Mouse (Mus musculus) midbrain, postnatal 0 days (tissue): ENCODE data around the gene Gmds. TPM values are rescaled to one million over a fixed set of nuclear protein-coding genes. Genes with fewer than 3 reads are reported as not detected.

Experiments
- ATAC-seq: fragments of 200-750 bp; cut with Nextera tagmentation; 2 replicates; pipeline ENCODE4 v1.8.0; 2017; ENCODE audit warnings: moderate number of reproducible peaks, mild to moderate bottlenecking, moderate TSS enrichment, moderate library complexity; ENCODE audit not compliant: low FRiP score
- DNase-seq: peaks from one replicate; pipeline ENCODE4 v3.0.0-alpha.2; 2015; ENCODE audit warnings: low spot score
- H3K27ac ChIP-seq: fragments of 300-500 bp; sonication (generic); 2 replicates; pipeline ENCODE4 v1.5.1; 2014; ENCODE audit warnings: low read depth, mild to moderate bottlenecking, low read length, mixed read lengths
- H3K27me3 ChIP-seq: fragments of 300-500 bp; sonication (generic); 2 replicates; pipeline ENCODE4 v1.6.1; 2014; ENCODE audit warnings: low read length, control low read depth, mixed read lengths; ENCODE audit not compliant: insufficient read depth
- H3K36me3 ChIP-seq: fragments of 300-500 bp; sonication (generic); 2 replicates; pipeline ENCODE4 v1.6.1; 2014; ENCODE audit warnings: low read length, control low read depth, mixed read lengths; ENCODE audit not compliant: insufficient read depth
- H3K4me1 ChIP-seq: fragments of 300-500 bp; sonication (generic); 2 replicates; pipeline ENCODE4 v1.6.1; 2014; ENCODE audit warnings: mild to moderate bottlenecking, control low read depth, antibody characterized with exemption, low read length, mixed read lengths; ENCODE audit not compliant: insufficient read depth
- H3K4me2 ChIP-seq: fragments of 300-500 bp; sonication (generic); 2 replicates; pipeline ENCODE4 v1.6.1; 2014; ENCODE audit warnings: low read depth, mild to moderate bottlenecking, low read length, mixed read lengths; ENCODE audit not compliant: poor library complexity, severe bottlenecking
- H3K4me3 ChIP-seq: fragments of 300-500 bp; sonication (generic); 2 replicates; pipeline ENCODE4 v1.5.1; 2014; ENCODE audit warnings: low read depth, mild to moderate bottlenecking, low read length, moderate library complexity
- H3K9ac ChIP-seq: fragments of 300-500 bp; sonication (generic); replicated peaks from 2 replicates; pipeline ENCODE4 v1.6.1; 2014; ENCODE audit warnings: mild to moderate bottlenecking, low read length, moderate library complexity, mixed read lengths; ENCODE audit not compliant: poor library complexity, severe bottlenecking
- H3K9me3 ChIP-seq: fragments of 300-500 bp; sonication (generic); 2 replicates; pipeline ENCODE4 v1.6.1; 2016; ENCODE audit warnings: low read length, control low read depth
- CTCF ChIP-seq: IDR thresholded peaks from 2 replicates; pipeline ENCODE4 v1.5.1; 2016; ENCODE audit warnings: antibody characterized with exemption, mild to moderate bottlenecking
- WGBS: fragments of 180-500 bp; shearing (Covaris S2); extraction: QIAGEN DNeasy Blood & Tissue Kit; methylation state at CpG from one replicate; pipeline ENCODE4 v1.1.7; 2014; 5-methylcytosine and 5-hydroxymethylcytosine counted together
- polyA plus RNA-seq: library from polyadenylated mRNA; unstranded; fragments of >200 nt; fragmentation: Nextera tagmentation; extraction: Ambion mirVana; gene quantifications from 2 replicates; pipeline ENCODE4 v1.2.1, GENCODE M21; 2015
- total RNA-seq: library from RNA; depleted of rRNA; stranded (reverse); fragments of >200 nt; gene quantifications from 2 replicates; pipeline ENCODE4 v1.2.3, GENCODE M21; 2014

The Gmds gene
- total and polyA plus RNA-seq, 2 experiments from 2014 or later: 8.7 to 28.6 TPM

- Histone ChIP-seq H3K36me3 (no peaks in the 10 kb centered on the region), H3K4me3 (no peak overlapping the region), H3K27ac (no peak overlapping the region), H3K9ac (no peak overlapping the region), H3K4me1 (0 out of 2 replicates have a peak, but pooled peaks cover 3% of the 10 kb centered on the region), H3K4me2 (no peak overlapping the region), H3K27me3 (peaks cover 73% of the 10 kb centered on the region), H3K9me3 (no peaks in the 10 kb centered on the region)
- TF ChIP-seq CTCF: no peak
- ATAC-seq (no peak), DNase-seq (no peak)
- 37% methylated on average over 15 of the region's 15 CpGs for WGBS
These were observed 523.0 kb downstream of the Gmds start for GRCm38 (mm10) chr13:31815383-31816003.

- Histone ChIP-seq H3K4me1 (0 out of 2 replicates have a peak, but pooled peaks cover 3% of the 10 kb centered on the region), H3K27me3 (peaks cover 59% of the 10 kb centered on the region), H3K27ac (no peak overlapping the region), H3K4me2 (no peak overlapping the region), H3K36me3 (no peaks in the 10 kb centered on the region), H3K9ac (no peak overlapping the region), H3K4me3 (peak overlapping the region; percentile 8; the same call in 1 of the 2 replicates), H3K9me3 (no peaks in the 10 kb centered on the region)
- WGBS: 80% methylated on average over 2 of the region's 2 CpGs
- no peak for DNase-seq
- TF ChIP-seq CTCF: no peak
- ATAC-seq: no peak
These were observed 525.8 kb downstream of the Gmds start for GRCm38 (mm10) chr13:31812701-31813100.

GRCm38 (mm10) chr13:31811542-31812021 is 527.0 kb downstream of the Gmds start:
- H3K9me3 ChIP-seq: no peaks in the 10 kb centered on the region
- WGBS: 12% methylated on average over 42 of the region's 44 CpGs
- ATAC-seq (no peak), DNase-seq (no peak)
- H3K36me3 ChIP-seq: no peaks in the 10 kb centered on the region
- H3K27me3 ChIP-seq: peaks cover 57% of the 10 kb centered on the region
- H3K27ac ChIP-seq: no peak overlapping the region
- H3K4me1 ChIP-seq: peaks cover 3% of the 10 kb centered on the region; the same call in 1 of the 2 replicates
- H3K4me3 ChIP-seq: peak overlapping the region; percentile 32
- H3K9ac ChIP-seq: peak overlapping the region; percentile 15; the same call in 1 of the 2 replicates
- peak overlapping the region; percentile 37 for H3K4me2 ChIP-seq
- no peak for TF ChIP-seq CTCF

- H3K27ac ChIP-seq: no peak overlapping the region
- WGBS: under 1% methylated on average over 47 of the region's 65 CpGs
- peak overlapping the region; percentile 15 for H3K9ac ChIP-seq
- TF ChIP-seq CTCF: no peak
- peak overlapping the region; percentile 32 for H3K4me3 ChIP-seq
- H3K4me1 ChIP-seq: peaks cover 3% of the 10 kb centered on the region; the same call in 1 of the 2 replicates
- no peaks in the 10 kb centered on the region for H3K9me3 ChIP-seq
- DNase-seq: no peak
- peak overlapping the region; percentile 37 for H3K4me2 ChIP-seq
- H3K27me3 ChIP-seq: peaks cover 50% of the 10 kb centered on the region
- H3K36me3 ChIP-seq: no peaks in the 10 kb centered on the region
- ATAC-seq: no peak
These were observed 527.6 kb downstream of the Gmds start for GRCm38 (mm10) chr13:31810693-31811541.

- Histone ChIP-seq H3K4me1 (peaks cover 3% of the 10 kb centered on the region; the same call in 1 of the 2 replicates), H3K4me3 (peak overlapping the region; percentile 32), H3K27me3 (peaks cover 47% of the 10 kb centered on the region), H3K9me3 (no peaks in the 10 kb centered on the region), H3K4me2 (no peak overlapping the region), H3K27ac (no peak overlapping the region), H3K9ac (0 out of 2 replicates have a peak overlapping the region, but pooled peaks have one; percentile 15), H3K36me3 (no peaks in the 10 kb centered on the region)
- ATAC-seq (no peak), DNase-seq (no peak)
- TF ChIP-seq CTCF: no peak
- 4% methylated on average over 9 of the region's 9 CpGs for WGBS
These were observed 528.2 kb downstream of the Gmds start for GRCm38 (mm10) chr13:31810375-31810692.
